Mouse (Mus musculus): ENCODE measurements around the gene Wdr95.

Wdr95 gene

DNA sequence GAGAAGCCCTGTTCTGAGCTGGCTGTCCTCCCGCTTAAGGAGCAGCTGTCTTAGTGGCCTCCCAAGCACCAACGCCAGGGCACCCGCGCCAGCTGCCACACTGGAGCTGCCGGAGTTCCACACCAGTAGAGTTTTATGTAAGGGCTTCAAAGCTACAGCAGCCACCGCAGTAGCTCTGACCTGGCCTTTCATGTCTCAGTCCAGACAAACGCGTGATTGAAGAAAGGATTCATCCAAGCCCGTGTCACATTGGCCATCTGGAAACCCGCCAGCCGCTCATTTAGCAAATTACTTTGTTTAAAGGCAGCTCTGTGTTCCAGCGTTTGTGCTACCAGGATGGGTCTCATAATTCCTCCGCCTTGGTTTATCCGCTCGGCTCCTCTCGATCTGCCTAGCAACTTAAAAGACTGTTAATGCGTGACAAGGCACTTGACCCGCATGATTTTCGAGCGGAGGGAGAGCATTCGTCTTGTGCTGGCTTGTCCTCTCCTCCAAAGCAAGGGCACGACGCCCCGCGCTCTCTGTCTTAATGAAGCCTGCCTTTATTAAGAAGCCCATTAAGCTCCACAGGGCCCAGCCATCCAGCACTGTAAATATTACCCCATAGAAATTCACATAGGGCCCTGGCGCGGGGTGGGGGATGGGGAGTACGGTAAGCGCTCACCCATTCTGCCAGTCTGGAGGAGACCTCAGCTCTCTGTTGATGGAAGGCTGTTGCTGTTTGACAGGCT is at the start of gene Wdr95:
Wdr95 (plus strand) TSS at position 681 of the 731 bp plus-strand sequence.
- WGBS = 28% methylated on average over 29 of the region's 29 CpGs

DNA sequence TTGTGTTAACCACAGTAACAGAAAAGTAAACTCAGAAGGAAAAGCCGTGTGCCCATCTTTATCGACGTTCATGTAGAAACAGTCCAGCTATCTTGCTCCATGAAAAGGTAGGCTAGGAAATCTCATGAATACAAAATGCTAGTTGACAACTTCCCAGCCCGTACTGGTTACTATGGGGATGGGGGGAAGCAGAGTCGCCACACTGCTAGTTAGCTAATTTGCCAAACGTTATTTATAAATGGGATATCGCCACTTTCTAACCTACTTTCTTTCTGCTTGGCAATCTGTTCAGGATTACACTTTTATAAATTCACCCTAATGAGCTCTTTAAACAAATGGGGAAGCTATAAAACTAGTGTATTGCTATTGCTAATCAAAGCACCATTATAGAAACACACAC is 46.6 kb upstream of the Wdr95 start:
- WGBS = 44% methylated on average over 7 of the region's 7 CpGs

DNA sequence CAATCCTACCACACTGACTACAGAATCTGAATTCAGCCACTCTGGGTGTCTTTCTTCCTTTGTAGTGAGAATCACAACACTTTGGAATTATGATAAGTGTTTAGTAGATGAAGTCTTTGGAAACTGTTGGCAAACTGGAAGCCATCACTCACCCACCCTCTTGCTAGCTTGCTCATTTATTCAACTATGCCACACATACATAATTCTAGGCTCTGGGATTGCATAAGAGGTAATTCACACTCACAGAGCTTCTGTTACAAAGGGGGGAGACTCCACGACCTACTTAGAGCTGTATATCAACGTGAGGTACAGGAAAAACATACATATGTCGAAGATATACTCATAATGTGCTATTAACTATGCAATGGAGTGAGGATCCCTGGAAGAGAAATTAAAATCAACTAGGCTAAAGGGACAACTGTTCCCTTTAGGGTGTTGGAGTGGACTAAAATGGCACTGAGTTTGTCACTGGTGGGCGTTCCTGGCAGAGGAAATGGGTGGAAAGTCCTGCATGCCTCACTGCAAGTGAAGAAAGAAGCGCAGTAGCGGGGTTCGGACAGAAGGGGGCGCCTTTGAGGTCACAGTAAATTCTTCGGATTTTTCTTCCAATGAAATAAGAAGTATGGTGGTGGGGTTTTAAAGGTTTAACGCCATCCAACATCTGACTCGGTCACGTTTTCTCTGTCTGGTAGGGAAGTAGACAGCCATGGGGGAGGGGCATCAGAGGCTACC is 45.0 kb upstream of the Wdr95 start:
- 53% methylated on average over 12 of the region's 12 CpGs for WGBS

DNA sequence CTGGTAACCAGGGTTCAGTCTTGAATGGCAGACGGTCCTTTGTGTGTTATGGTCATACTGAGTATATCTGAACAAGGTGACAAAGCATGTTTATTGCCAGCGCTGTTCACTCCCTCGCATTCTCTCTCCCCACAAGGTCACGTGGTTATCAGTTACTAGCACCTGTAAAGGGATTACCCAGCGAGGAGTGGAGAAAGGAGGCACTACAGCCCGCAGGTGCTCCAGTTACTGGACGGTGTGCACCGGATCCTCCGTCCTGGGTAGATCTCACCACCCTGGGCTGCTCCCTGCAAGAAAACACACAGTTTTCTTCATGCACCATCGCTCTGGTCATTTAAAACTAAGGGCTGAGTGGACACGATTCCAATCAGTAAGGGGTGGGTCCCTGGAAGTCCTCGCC is 44.2 kb upstream of the Wdr95 start:
- WGBS = 82% methylated on average over 12 of the region's 12 CpGs

DNA sequence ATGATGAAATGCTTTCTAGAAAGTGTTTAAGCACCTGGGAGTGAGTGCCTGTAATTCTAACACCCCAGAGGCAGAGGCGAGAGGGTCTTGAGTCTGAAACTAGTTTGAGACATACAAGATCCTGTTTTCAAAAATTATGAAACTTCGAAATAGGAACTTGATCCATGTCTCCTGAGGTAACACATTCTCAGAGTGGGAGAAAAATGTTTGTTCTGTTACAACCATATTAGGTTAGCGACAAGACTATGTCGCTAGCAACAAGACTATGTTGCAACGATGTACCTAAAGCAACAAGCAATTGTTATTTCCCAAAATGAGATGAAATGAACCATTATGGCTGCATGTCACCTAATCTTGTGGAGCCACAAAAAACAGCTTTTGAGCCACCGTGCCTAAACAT is 43.0 kb upstream of the Wdr95 start:
- WGBS = 74% methylated on average over 6 of the region's 6 CpGs

DNA sequence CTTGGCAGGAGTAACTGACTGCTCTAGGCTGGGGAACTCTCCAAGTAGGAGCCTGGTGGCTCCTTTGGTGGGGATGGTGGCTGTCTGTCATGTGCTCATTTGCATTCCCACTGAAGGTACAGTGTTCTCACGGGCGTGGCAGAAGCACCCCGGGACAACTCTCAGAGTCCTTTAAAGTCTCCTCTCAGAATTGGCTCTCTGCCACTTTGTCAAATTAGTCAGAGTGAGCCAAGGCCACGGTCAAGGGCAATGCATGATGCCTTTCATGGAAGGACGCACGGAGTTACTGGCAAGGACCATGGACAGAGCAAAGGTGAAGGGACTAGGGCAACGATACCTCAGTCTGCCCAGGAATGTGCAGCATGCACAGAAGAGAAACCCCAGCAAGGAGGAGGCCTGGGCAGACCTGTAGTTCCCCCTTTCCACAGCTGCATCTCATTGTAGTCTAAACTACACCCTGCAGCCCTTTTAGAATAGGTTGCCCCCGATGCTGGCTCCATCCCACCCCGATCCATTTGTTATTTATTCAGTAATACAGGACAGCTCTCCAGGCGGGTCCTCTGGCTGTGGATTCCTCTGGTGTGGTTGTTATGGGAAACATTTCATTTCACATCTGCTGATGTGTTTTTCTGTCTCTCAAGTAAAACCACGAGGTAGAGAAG is 40.0 kb upstream of the Wdr95 start:
- WGBS = 17% methylated on average over 11 of the region's 11 CpGs

DNA sequence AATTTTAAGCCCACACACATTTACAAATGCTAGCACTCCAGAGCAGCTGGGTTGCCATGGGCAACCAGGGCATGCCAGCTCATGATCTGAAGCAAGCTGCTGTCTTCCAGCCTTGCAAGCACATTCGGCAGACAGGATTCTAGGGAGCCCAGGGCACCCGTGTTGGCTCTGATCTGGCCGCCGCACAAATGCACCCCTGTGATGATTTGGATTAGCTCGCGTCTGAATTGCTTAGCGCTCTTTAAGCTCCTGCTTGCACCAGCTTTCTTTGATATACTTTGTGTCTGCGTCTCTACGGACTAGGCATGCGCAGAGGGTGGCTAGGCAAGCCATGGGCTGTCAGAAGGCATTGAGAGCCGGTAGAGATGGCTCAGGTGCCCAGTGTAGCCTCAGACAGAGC is 39.3 kb upstream of the Wdr95 start:
- 14% methylated on average over 11 of the region's 11 CpGs for WGBS

DNA sequence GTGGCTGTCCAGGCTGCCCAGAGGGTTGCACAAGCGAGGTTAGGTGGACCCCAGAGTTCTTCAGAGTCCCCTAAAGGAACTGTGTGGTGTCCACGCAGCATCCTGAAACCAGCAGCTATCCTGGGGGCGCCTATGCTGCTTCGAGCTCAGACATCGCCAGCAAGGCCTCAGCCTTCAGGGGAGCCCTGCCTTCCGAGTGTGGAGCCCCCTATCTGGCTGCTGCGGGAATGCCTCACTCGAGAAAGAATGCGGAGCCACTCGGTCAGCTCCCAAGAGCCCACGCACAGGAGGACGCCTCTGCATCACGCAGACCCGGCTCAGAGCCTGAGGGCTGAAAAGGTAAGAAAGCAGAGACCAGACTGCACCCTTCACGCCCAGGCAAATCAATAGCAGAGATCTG is 38.2 kb upstream of the Wdr95 start:
- WGBS = 62% methylated on average over 15 of the region's 15 CpGs

DNA sequence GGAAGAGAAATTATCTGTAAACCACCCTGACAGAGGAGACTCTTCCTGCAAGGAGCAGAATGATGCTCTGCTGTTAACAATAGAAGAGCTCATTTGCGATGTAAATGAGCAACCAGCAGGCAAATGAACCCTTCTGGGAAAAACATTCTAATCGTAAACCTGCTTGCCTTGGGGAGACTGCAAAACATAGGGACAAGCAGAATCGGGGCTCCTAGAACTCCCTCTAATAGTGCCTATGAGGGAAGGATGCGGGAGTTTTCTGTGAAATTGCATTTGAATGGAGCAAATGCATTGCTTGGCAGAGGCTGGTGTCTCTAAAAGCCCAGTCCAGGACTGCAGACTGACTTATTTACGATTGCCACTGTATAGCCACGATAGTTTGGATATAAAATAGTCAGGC is 32.8 kb upstream of the Wdr95 start:
- 40% methylated on average over 6 of the region's 6 CpGs for WGBS

DNA sequence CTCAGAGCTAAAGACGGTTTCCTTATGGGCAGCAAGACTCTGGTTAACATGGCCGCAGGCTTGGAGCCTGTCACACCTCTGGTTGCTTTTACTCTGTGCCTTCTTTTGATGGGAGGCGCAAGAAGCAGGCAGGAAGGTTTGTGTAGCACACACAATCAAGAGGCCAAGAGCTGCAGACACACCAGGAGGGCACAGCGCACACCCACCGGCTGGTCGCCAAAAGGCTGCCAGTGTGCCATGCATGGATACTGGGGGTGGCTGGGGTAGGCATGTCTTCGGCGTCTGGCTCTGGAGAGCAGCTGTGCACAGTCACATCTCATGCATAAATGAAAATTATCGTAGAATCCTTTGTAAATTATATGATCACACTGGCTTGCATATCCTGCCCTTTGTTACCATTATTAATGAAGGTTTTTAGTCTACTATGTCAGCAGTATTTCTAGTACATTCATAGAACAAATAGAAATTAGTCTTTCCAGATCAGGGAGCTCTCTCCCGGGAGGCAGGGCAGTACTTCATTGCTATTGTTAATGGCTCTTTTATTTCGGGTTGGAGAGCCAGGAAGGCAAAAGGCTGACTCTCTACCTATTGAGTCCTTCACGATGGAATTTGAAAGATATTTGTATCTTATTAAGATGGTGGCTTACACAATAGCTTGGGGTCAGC is 31.9 kb upstream of the Wdr95 start:
- 63% methylated on average over 12 of the region's 12 CpGs for WGBS

DNA sequence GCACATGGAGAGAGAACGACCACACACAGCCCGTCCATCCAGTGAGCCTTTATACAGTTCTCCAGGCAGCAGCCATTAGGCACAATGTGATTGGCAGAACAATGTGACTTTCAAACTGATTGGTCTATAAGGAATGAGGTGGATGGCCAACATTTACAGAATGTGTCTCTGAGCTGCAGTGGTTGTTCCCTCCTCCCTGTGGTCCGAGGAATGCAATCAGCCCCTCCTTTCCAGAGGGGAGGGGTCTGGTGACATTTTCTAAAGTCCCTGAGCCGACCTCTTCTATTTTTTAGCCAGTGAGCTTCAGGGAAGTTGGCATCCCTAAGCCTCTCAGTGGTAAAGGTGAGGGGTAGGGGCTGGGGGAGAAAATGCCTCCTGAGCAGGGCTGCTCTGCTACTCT is 28.5 kb upstream of the Wdr95 start:
- WGBS = 58% methylated on average over 4 of the region's 4 CpGs

DNA sequence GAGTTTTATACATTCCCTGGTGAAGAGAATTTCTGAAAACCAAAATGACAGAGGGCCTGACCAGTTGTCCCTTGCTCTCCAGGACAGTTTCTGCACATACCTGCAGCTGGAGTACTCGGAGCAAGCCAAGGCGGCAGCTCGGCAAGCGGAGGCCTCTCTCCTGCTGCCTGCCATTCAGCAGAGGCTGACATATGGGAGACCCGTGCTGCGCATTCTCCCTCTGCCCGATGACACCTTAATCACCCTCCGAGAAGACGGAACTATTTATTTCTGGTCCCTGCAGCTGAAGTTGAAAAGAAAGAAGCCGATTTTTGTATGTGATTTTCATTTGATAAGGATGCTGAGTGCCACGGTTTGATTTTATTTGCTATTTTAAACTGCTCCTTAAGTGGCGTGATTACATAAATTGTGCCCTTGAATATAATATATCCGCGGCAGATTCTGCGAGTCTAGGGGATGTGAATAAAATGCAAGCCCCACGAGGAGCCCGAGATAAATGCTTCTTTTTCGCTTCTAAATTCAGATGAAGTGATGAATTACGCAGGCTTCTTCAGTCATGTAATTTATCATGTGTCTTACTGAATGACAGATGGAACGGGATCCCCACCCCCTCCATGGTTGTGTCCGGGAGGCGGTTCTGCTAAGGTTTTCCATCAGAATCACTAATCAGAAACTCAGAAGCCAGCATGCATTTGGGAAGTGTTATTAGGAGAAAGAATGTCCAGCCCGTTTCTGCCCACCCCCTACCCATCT is 24.9 kb upstream of the Wdr95 start:
- 47% methylated on average over 23 of the region's 23 CpGs for WGBS

DNA sequence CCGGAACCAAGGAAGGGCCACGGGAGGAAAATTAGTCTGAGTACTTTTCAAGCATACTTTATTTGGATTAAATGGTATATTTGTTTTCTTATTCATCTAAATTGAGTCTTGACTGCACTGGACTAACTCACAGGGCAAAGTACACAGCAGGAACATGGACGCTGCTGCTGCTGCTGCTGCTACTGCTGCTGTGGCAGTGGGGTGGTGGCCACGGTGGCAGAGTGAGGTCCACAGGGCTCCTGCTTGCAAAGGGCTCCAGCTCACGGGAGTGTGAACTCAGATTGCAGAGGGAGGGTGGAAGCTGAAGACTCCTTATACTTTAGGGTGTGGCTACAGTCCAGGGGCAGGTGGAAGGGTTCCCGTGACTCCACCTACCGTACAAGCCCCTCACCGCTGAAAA is 23.5 kb upstream of the Wdr95 start:
- WGBS = 81% methylated on average over 8 of the region's 8 CpGs

DNA sequence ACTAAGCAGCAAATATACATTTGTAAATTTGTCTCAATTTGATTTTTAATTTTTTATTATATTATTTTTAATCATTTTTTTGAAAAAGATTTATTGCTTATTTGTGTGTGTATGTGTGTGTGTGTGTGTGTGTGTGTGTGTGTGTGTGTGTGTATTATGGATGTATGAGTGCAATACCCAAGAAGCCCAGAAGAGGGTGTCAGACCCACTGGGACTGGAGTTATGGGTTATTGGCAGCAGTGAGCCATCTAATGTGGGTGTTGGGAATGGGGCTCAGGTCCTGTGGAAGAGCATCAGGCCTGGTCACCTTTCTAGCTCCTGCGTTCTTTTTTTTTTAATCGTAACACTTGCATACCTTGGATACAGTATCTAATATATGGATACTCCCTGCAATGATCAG is 22.4 kb upstream of the Wdr95 start:
- WGBS = 100% methylated on average over 2 of the region's 2 CpGs

DNA sequence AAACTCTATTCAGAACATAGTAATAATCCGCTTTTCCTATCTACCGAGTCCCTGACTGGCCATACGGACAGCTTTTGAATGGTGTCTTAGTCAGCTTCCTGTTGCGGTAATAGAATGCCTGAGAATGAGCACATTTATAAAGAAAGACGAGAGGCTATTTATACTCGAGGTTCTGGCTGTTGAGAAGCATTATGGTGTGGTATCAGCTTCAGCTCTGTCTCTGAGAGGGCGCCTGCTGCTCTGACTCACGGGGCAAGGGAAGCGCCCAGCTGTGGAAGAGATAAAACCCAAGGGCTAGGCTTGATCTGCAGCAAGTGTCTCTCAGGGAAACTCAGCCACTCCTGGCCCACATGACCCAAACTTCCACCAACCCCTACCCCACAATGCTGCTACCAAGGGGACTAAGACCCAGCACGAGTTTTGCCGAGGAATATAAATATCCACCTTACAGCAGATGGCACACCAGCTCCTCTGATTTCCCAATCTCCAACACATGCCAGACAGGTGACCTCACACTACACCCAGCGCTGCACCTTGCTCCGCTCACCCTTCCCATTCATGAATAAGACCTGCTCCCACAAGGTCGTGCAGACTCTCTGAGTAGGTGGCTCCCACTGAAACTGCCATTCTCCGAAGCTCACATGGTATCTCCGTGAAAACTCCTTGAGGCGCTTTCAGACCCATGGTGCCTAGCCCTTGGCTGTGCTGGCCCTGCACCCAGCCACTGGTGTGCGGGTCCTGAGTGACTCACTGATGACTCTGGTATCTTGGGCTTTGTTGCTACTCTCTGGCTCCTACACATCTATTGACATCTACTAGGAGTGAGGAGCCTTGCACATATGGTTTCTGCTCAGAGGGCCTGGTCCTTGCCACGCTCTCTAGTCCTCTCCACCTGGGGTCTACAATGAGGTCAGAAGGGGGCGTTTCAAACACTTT is 20.1 kb upstream of the Wdr95 start:
- WGBS = 50% methylated on average over 20 of the region's 20 CpGs

DNA sequence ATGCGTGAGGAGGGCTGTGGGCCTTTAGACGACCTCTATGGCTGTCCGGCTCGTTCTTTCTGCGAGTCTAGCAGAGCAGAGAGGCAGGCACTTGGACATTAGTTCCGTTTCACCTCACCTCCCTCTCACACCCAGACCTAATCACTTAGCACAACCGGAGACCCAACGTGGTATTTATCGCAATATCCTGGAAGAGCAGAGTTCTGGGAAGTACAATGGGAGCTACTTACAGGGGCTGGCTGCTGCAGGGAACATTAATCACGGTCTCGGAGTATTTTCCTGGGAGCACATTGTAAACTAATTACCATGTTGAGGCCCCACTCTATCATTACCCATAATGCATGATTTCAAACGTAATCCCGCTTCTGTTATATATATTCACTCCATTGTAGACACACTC is 18.2 kb upstream of the Wdr95 start:
- WGBS = 77% methylated on average over 13 of the region's 13 CpGs

DNA sequence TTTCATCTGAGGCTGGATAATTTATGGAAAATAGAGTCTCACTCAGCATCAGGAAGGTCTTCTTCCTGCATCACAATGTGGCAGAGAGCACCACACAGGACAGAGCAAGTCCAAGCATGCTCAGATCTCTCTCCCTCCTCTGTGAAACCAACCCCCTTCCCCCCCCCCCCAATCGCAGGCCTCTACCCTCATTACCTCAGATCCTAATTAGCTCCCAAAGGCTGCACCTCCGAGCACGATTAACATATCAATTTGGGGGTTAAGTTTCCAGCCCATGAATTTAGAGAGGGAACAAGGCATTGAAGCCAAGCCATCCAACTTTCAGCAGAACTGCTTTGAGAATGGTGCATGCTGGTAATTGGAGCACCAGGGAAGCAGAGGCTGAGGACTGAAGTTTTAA is 15.8 kb upstream of the Wdr95 start:
- WGBS = 43% methylated on average over 3 of the region's 3 CpGs

DNA sequence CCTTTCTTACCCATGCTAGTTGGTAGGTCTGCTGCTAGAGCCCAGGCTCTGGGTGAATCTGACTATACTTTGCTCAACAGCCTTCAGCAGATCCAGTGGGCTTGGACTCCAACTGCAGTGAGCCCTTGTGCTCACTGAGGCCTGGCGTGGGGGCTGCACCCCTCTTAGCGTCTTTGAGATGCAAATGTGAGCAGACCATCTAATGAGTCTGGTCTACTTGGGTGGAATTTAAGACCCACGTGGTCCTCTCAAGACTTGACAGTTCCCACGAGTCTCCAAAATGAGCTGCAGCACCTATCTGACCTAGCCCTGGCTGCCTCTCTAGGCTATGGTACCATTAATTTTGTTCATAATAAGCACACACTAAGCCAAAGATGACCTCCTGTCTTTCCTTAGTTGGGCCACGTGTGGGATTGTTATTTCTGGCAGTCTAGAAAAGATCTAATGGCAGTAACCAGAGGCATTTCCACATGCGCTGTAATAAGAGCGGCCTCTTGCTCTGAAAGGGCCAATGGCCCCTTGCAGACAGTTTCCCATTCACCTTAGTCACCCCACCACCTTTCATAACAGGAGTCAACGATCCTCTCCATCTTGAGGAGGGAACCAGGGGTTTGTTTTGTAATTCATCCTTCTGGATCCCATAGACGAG is 14.9 kb upstream of the Wdr95 start:
- WGBS = 49% methylated on average over 9 of the region's 9 CpGs

DNA sequence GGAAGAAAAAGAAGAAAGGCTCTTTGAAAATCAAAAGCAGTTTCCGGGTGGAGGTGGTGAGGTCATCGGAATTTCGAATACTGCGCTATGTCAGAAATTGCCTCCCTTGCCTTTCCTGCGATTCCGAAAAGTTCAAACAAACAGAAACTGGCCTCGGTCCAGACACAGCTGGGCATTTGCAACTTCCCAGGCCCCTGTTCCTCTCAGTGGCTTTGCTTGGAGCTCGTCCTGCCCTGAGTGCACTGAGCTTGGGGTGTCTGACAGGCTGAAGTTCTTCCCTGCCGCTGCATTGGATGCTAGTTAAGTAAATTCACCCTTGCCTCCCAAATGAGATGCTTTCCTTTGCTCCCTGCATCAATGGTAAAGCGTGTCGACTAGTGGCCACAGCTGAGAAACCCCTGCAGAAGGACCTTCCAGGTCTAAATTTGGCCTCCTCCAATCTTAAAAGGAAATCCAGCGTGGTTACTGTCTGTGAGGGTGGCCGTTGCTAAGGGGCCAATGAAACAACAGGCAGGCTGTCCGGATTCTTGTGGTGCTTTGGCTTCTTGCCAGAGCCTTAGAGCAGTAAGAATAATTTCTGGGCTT is 14.3 kb upstream of the Wdr95 start:
- 19% methylated on average over 14 of the region's 14 CpGs for WGBS

DNA sequence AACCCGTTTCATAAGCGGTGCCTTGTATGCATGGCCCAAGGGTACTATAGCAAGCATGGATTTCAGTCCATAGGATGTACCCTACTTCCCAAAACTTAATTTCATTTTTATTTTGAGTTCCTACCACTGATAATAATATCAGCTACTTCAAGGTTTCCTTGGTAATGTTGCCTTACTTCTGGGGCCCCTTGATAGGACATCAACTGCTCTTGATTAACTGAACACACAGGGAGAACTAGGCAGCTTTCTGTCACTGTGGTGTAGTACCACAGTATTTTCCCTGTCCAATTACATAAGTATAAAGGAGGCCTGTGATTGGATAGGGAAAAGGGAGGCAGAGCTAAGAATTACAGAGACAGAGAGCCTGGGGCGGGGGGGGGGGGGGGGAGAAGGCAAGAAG is 13.6 kb upstream of the Wdr95 start:
- WGBS = 42% methylated on average over 3 of the region's 3 CpGs

Measured in cerebral cortex, adult 2 months (tissue).